Mouse (Mus musculus) liver (tissue): ENCODE measurements around the gene Rictor.

Source experiments
- DNase-seq: peaks from one replicate; pipeline ENCODE4 v3.0.0-alpha.2; 2020; ENCODE audit warnings: mixed read lengths

Rictor gene

DNA sequence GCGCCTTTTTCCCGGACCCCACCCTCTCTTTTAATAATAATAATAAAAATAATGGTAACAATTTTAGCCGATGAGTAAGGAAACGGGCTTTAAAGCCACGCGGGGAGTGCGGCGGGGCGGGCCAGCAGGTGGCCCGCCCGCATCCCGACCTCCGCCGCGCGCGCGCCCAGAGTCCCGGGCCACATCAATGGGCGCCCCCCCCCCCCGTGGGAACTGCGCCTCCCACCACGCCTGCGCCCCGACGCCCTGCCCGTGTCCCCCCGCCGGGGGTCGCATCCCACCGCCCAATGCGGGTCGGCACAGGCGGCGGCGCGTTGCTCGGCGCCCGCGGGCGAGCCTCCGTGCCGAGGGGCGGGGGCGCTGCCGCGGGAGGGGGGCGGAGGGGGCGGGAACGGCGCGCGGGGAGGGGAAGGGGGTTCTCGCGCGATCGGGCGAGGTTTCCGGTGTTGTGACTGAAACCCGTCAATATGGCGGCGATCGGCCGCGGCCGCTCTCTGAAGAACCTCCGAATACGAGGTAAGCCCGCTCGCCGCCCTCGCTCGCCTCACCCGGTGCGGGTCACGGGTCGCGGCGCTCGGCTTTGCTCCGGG is at the start of gene Rictor:
TSS of gene Rictor (plus strand) at position 444 of the 590 bp plus-strand sequence.
- peak; percentile 91 for DNase-seq

DNA sequence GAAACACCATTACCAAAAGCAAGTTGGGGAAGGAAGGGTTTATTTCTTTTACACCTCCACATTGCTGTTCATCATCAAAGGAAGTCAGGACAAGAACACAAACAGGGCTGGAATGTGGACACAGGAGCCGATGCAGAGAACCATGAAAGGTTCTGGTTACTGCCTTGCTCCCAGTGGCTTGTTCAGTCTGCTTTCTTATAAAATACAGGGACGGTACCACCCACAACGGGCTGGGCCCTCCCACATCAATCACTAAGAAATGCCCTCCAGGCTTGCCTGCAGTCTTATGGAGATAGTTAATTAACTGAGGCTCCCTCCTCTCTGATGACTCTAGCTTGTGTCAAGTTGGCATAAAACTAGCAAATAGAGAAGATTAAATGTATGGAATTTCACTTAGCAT is 46.2 kb upstream of the Rictor start:
- DNase-seq = no peak

DNA sequence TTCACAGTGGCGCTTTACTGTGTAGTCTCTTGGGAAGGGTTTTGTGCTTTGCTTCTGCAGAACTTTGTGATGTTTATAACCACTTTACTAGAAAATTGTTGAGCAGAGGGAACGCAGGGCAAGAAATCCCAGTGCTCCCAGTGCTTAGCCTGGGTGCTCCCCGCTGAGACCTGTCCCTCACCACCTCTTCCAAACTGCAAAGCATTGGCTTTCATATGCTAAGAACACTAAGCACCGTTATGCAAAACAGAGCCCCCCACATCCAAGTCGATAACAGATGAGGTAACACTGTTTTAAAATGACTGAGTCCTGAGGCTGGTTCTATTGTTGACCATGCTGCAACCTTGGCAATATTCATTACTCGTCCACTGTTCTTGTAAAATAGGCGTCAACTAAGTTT is 44.2 kb upstream of the Rictor start:
- no peak for DNase-seq

DNA sequence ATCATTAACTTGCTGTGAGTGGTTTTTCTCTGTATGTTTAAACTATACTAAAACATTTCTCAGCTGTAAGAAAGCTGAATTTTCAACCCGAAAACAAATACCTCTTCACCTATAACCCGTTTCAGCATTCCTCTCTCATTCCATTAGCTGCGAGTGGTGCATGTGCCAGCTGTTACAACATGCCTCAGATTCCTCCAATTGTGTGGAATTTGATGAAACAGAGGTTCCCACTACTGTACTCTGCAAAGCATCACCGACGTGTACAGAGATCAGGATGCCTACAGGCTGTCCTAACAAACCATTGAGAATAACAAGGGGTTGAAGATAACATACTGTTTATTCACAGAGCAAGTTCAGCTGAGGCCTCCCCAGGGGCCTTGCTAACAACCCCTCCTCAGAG is 42.1 kb upstream of the Rictor start:
- DNase-seq = no peak

DNA sequence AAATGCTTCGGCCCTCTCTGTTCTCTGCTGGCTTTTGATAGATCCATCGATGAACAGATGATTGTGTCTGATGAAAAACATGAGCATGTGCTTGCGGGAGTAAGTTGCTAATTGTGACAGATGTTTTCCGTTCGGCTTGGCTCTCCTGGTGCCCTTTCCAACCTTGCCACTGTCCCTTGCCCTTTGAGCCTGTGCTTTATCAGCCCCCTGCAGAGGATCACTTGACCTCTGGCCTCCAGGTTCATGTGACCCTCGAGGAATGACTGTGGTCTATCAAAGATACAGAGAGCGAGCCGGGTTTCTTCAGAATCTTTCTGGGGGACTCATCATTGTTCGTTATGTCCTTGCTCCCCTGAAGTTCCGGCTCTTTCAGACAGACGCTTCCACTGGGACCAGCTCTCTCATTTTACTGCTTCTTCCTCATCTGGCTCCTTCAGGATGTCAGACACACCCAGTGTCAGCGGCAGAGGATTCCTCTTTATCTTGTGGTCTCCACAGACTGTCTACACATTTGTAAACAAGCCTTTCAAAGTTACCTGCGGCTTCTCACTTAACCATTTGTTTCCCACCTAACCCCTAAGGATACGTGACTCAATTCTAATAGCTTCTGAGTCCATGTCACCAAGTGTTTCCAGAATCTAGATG is 39.3 kb upstream of the Rictor start:
- no peak for DNase-seq

DNA sequence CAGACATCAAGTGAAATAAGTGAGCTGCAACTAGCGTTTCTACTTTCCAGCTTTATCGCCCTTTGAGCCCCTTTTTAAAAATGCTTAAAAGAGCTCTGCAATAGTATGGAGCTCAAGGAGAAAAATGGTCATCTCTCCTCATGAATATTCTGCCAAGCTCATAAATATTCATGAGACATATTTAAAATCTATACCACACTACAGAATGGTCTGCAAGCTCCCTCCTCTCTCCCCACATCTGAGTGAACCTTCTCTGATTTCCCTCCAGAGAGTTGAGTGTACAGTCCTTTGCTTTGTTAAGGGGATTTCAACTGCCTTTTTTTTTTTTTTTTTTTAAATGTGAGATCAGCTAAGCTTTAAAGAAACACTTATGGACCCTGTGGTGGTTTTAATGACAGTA is 29.7 kb upstream of the Rictor start:
- no peak for DNase-seq

DNA sequence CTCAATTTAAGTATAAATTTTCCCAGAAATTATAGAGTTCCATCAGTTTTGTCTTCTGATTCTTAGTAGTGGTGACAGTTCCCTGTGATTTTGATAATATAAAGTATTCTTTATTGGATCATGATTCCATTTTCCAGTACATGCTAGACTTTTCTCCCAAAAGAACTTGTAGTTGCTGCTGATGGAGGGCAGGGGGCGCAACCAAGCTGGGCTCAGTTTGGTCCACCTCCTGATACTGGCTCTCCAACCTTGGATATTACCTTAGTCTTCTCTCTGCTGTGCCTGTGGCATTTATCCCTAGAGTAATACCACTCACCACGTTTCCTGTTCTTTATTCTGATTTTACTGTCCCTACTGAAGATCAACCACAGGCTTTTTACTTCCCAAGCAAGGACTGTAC is 6.0 kb upstream of the Rictor start:
- peak; percentile 46 for DNase-seq

DNA sequence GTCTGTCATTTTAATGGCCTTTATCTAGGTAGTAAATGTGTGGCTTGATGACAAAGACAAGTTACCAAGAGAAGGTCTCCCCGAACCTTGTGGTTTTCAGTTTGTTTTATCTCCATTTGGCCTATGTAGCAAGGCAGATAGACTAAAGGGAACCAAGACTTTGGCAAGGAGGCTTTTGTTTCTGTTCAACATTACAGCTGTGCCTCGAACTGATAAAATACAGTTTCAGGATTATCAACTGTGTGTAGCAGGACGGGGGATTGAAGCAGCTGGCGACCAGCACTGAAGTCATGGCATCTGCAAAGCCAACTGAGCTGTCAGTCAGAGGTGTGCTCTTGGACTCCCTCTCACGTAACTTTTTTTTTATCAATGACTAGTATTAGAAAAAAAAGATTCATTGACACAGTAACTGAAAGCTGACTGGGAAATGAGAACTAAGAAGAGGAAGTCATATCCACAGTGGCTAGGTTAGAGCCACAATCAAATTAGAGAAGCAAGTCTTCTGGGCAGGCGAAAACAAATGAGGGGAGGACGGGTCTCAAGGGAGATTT is 2.8 kb upstream of the Rictor start:
- DNase-seq = peak; percentile 65

DNA sequence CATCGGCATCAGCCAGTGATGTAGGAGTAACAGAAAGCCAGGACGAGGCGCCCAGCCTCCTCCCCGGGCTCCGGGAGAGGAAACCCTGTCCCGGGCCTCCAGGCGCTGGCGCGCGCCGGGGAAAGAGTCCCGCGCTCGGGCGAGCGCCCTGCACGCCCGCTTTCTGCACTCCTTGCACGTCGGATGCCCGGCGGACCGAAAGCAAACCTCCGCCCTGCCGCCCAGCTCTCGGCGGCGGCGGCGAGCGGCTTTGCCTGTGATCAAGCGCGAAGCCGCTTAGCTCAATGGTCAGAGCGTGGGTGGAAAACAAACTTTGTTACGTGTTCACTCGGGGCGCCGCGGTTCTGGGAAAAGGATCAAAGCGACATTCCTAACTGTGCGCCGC is 636 bp upstream of the Rictor start:
- peak; percentile 85 for DNase-seq

DNA sequence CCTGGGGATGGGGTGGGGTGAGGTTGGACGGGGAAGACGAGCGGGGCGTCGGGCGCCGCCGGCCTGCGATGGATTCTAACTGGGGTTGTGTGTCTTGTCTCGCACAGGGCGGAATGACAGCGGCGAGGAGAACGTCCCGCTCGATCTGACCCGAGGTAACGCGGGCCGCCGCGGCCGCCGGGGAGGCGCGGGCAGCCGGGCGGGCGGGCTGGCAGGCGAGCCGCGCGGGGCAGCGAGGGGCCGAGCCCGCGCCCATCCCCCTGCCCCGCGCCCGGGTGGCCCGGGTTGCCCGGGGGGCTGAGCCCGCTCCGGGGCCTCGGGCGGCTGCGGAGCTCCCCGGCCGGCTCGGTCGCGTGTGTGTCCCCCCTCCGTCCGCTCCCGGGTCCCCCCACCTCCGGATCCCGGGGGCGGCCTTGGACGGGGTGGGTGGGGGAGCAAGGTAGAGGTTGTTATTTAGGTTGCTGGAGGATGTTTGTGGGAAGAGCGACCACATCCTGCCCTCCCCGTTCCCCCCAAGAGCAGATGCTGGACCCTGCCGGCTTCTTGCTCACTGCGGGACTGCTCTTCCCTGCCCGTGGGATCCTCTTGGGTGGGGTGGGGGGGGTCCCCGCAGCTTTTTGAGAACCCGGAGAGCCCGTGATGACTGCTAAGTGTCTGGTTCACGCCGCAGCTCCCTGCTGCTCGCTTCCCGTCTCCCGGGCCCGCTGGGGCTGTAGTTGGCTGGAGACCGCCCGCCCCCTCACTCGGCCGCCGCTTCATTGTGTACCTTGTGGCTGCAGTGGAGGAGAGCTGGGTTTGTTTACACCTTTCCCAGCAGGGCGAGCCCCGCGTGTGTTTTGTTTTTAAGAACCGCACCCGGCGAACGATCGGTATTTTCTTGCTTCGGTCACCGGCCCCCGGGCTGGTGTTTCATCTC is 605 bp downstream of the Rictor start:
- DNase-seq = peak; percentile 65

DNA sequence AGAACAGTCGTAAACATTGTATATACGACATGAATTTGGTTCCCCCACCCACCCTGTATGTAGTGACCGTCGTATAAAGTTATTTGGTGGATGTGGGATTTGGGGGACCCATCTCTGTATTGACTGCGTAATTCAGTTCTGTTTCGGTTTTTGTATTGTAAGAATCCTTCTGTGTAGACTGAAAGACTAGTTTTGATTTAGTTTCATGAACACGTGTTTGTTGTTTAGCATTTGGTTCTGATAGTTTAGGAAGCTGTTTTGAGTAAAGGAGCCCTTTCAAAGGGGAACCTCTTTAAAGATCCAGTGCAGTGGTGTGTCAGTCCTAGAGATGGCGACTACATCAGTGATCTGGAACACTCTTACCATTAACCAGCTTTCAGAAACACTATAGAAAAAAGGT is 1.4 kb downstream of the Rictor start:
- DNase-seq = no peak

DNA sequence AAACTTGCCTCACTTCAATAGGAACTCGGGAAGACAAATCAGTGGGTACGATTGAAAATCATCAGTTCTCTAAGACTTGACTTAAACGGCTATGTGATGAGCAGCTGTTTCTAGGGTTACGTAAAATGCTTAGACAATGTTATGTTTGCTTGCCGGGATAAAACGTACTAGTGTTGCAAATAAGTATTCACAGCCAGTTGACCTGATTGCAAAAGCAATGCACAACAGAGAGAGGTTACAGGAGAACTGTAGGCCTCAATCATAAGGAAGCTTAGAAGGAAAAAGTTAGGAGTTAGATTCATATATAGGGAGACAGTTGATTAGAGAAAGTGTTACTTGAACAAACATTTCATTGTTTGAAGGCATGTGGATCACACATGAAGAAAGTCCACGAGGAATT is 2.2 kb downstream of the Rictor start:
- DNase-seq = no peak

DNA sequence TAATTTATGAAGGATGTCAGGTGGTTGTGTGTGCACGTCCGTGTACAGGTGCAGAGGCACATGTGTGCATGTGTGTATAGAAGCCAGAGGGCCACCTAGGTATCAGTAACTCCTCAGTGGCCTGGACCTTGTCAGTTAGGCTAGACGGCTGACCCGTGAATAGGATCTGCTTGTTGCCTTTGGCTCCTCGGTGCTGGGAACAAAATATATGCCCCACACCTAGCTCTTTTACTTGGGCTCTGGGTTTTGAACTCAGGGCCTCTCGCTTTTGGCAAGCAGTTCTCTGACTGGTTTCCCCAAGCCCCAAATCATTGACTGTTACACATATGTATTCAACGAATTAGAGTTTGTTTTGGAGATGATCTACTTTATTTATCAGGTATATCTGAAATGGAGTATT is 3.0 kb downstream of the Rictor start:
- DNase-seq = no peak

DNA sequence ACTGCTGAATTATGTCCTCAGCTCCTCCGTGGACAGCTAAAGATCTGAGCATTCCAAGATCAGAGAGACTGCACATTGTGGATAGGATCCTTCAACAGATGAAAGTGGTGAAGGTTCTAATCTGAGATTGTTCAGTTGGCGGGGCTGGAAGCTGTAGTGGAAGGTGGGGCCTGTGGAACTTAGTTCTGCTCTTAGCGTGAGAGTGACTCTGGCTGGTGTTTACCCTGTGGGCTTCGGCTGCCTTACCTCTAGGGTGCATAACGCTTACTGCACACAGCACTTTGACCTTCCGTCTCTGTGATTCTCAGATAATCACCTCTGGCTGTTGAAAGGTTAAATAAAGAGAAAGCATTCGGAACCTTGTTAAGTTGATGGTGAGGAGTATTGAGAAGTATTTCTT is 6.6 kb downstream of the Rictor start:
- peak; percentile 28 for DNase-seq

DNA sequence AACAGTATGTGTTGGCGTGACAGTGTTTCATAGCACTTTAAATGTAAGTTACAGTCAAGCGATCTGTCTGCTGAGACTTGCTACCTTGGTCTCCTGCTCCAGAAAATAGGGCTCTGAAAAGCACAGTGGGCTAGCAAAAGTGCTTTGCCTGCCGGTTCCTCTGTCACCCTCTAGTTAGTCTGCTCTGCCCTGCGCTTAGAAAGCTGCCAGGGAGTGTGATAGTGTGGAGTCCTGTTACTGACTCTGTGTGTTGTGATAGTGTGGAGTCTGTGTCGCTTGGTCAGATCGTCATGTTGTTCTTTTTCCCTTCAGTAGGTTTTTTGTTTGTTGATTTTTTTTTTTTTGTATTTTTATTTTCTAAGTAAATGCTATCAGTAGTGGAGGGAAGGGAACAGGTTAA is 7.1 kb downstream of the Rictor start:
- no peak for DNase-seq

DNA sequence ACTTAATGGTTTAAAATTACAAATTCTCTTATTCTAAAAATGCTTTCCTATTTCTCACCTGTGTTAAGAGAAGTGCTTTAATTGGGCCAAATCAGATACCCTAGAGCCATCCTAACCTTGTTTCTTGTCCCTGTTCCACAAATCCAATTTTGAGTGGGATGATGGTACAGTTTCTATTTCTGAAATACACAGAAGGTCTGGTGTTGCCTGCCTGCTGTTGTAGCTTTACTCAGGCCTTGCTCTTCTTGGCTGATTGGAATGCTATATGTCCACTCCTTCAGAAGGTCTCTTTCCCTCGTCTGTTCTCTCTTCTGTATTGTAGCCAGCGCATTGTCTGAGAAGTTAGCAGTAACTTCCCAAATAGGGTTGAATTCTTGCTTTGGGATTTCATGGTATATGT is 13.2 kb downstream of the Rictor start:
- no peak for DNase-seq

DNA sequence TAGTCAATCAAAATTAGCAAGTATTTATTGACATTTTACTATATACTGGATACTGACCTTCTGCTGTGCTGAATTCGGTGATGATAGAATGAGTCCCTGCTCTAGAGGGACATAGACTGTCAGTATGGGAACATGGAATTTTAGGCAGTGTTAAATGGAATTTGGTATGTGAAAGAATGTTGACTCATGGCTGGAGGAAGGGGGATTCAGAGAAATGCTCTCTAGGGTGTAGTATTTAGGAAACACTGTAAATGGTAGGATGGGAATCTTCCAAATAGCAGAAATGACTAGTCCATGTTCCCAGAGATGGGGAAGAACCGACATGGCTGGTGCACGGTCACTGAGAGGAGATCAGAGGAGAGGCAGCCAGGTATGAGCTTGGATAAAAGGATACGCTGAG is 13.6 kb downstream of the Rictor start:
- DNase-seq = no peak

DNA sequence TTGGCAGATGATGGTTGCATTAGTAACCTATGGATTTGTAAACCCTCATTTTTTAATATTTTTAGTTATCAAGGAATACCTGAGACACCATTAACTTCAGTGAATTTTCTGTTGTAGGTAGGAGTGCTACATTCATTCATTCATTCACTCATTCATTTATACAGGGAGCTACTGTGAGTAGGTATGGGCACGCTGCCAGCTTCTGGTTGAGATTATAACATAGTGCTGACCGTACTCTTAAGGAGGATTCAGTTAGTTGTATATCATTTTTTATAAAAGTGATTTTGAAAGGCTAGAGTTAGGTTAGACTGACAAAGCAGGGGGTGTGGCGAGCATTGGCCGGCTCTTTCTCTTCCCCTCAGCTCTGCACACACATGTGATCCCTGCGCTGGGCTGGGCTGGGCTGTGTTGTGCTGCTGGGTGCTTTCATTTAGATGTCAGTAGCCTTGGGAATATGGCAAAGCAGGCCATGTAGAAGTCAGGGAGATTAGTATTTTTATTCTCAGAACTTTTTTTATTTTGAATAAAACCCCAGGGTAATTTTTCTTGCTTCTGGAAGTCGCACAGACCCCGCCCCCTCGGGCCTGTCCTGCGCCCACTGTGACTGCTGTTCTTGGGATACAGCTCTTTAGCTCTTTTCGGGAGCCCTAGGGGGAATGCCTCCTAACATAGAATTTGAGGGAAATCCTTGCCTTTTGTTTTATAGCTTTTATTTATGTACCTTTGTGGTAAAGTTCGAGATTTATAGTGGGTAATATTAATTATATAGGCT is 14.4 kb downstream of the Rictor start:
- DNase-seq = no peak

DNA sequence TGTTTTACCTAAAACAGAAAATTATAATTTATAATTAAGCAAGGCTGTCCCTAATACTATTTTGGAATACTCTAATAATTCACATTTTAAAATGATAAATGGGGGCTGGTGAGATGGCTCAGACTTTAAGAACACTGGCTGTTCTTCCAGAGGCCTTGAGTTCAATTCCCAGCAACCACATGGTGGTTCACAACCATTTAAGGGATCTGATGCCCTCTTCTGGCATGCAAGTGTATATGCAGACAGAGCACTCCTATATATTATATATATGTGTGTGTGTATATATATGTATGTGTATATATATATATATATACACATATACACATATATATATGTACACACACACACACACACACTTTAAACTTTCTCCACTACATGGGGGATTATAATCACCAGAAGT is 15.2 kb downstream of the Rictor start:
- no peak for DNase-seq

DNA sequence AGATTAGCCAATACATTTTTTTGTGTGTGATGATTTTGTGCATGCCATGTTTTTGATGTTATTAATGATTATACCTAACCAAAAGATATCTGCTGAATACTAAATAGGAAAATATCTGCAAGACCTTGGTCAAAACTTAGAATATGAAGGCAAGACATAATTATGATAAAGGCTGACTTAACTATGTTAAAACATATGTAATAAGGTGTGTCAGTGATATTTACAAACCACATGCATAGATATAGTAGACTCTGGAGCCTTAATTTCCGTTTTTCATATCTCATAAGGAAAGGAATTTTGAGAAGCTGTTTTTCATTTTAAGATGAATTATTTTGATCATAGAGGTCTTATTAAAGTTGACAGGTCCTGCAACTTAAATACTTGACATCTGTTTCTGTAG is 16.3 kb downstream of the Rictor start:
- DNase-seq = no peak

DNA sequence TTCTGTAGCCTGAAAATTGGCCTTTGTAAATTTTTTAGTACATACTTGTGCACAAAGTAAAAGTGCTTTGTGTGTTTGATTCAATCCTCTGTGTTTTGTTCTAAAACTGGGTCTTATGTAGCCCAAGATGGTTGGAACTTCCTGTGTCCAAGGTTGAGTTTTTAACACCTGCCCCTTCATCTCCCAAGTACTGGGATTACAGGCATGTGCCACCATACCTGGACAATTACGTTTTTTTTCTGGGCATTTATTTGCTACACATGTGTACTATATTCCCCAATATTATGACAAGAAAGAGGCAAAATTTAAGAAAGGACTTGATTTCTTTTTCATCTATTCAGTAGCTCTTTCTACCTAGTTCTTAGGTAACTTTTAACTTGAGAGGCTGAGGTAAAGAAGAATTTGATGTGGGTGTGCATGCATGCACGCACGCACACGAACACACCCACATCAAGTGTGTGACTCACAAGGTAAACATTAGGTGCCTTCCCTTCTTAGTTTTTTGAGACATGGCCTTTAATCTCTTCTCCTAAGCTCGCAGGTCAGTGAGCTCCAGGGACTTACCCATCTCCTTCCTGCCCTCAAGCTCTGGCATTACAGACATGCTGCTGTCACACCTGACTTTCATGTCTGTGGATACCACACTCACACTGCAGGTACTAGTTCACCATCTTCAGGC is 18.1 kb downstream of the Rictor start:
- DNase-seq = no peak

DNA sequence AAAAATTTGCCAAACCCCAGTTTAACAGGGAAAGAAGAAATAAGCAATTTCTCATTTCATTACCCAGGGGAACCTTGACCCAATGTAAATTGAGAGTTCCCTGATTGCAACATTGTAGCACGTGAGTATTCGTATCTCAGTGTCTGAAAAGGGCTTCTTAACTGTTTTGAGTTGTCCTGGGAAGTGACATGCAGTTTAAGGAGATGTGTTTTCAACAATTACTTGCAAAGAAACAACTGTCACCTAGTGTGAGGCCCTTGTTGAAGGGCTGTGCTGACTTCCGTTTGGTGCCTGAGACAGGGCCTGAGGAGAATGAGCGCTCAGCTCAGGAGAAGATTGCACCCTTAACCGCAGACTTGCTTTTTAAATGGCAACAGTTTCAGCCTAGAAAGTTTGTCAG is 24.9 kb downstream of the Rictor start:
- no peak for DNase-seq
